Mouse (Mus musculus): ENCODE measurements around the gene Ogfrl1.

Gene Ogfrl1

GRCm38 (mm10) chr1:23352895-23353294 is 44.7 kb downstream of the Ogfrl1 start:
- no peak for DNase-seq (ENCODE audit: low spot score in 2 of 2)

DNA sequence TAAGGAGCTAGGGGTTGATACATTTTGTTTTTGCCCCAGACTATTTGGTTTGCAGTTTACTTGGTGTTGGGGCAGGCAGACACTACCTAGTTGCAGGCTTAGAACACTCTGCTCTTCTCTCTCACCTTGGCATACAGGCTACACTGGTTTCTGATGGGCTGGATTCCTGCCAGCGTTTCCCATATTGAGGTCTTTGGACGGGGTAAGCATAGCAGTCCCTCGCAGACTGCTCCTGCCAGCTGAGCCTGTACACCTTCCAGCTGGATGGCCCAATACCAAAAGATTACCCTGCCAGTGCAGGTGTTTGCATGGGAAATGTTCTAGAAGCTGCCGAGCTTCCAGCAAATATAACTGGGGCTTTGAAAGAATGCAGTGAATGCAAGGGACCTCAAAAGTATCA is 45.8 kb downstream of the Ogfrl1 start:
- no peak for DNase-seq (ENCODE audit: low spot score in 2 of 2)

- no peak for DNase-seq (ENCODE audit: low spot score in 2 of 2)
These were observed 51.9 kb downstream of the Ogfrl1 start for GRCm38 (mm10) chr1:23345633-23346032.

DNA sequence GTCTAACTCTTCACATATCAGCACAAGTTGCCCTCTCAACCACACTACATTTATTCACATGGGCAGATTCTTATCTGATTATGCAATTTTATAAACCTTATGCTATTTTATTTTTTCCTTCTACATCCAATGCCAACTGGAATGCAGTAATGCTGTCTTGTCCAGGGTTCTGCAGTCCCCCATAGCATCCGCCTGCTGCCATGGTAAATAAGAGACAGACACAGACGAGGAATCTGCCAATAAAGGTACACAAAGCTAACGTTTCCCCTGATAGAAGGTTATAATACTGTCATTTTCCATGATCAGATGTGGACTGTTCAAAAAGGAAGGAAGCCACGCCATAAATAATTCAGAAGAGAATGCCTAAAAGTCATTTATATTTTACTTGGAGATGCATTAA is 54.7 kb downstream of the Ogfrl1 start:
- DNase-seq (ENCODE audit: low spot score in 2 of 2), result no peak

DNA sequence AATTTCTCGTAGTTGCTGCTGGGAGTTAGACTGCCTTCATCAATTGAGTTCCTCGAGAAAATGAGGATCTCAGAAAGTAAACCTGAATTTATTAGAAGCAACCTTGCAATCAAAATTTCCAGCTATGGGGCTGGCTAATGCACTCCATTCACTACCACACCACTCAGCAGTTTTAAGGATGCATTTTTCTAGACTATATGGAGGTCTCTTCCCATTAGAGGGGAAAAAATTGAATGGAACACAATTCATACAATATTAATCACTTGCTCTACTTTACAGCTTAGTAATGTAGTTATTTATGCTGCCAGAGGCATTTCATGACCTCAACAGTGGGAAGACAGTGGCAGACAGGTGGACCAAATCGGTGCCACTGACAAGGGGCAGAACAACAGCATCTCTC is 55.3 kb downstream of the Ogfrl1 start:
- DNase-seq (ENCODE audit: low spot score in 2 of 2), result no peak

DNA sequence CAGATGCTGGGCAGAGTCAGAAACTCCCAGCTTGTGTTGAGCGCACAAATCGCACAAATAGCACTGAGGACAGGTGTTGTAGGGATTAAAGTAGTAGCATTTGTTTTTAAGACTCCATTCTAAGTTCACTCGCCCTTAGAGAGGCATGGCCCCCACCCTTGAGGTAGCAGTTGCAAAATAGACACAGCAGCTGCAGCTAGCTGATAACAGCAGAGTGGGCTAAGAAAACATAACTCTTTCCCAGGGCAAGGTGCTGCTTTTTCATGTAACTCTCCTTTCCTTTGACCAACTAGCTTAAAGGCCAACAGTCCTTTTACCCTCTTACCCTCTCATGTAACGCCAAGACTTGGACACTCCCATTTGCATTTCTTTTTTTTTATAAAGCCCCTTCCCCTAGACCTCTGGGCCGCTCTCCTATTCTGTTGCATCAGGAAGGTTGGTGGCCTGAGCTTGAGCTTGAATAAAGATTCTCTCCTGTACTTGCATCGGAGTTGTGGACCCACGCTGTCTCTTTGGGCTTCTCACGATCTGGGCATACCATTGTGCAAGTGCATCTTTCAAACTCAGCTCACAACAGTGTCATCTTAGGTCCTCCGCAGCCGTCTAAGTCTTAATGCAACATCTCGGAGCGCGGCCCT is 61.7 kb downstream of the Ogfrl1 start:
- DNase-seq (ENCODE audit: low spot score in 2 of 2), result no peak

DNA sequence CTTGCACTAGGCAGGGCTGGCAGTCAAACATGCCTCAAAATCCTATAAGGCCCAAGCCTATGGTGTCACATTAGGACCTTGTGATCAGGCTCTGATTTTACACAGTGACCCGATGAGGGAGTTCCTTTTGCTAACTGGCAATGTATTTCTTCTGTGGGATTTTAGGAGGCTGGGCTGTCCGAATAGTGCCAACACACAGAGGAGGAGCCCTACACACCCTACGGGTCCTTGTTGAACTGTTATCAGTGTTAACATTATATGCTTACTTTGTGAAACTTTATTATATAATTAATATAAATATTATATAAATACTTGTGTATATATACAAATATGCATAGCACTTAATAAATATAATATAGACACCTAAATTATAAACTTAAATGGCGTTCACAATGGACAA is 62.5 kb downstream of the Ogfrl1 start:
- no peak for DNase-seq (ENCODE audit: low spot score in 2 of 2)

DNA sequence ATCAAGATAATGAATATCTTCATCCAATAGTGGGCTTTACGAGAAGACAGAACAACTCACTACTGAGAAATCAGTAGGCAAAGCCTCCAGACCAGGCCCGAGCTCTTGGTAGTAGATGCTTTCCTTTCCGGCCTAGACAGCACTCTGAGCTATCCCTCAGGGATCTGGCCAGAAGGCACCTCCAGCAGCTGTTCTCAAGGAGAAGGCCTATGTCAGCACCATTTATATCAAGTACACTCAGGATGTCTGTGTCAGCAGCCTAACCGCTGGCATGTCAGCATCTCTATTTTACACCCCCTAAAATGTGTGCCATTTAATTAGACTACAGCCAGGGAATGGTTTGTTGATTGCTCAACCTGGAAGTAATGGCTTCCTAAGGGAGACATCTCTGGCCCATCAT is 65.4 kb downstream of the Ogfrl1 start:
- DNase-seq (ENCODE audit: low spot score in 2 of 2), result no peak

DNA sequence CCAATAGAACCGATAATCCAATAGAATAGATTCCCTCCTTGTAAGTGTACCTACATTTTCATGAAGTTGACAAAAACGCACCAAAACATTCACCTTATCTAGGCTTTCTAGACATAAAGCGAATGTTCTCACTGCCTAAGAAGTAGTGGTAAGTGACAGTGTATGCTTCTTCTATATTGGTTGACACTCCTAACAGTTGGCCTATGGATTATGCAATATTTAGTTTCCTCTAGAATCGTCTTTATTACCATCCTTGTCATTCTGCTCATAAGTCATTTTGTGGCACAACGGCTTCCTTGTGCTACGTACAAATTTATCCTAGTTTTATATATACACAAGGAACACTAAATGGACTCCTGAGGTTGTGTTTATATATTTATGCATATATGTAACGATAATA is 72.4 kb downstream of the Ogfrl1 start:
- DNase-seq (ENCODE audit: low spot score in 2 of 2), result no peak

DNA sequence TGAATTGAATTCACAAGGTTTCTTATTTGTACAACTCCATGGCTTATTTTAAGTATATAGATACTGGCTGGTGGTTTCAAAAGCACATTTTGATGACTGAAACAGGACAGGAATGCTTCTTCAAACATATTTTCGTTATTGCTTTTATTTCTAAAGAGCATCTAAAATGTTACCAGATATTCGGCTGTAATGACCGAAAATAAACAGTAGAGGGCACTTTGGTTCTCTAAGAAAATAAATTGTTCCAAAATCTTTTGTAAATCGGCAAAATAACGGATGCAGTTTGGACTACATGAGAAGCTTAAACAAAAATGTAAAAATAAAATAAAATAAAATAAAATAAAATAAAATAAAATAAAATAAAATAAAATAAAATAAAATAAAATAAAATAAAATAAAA is 73.3 kb downstream of the Ogfrl1 start:
- peak in 1 of 2 experiments; percentile 24 for DNase-seq (ENCODE audit: low spot score in 2 of 2)

DNA sequence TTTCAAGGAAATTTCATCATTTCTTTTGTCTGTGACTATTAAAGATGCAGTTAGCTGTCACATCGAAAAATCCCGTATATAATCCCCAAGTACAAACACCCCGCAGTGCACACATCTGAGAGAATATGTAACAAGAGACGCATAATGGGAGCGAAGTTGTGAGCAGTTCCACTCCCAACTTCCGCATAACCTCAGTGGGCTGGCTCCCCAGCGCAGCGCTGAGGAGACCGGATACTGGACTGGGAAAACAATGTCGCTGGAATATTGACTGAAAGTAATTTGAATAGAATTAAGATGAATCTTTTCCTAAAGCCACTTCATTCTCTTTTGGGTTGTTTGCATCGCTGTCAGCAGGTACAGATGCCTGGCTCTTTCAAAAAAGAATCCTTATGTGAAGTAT is 74.3 kb downstream of the Ogfrl1 start:
- DNase-seq (ENCODE audit: low spot score in 2 of 2), result no peak

GRCm38 (mm10) chr1:23322208-23322607 is 75.4 kb downstream of the Ogfrl1 start:
- DNase-seq (ENCODE audit: low spot score in 2 of 2), result no peak

DNA sequence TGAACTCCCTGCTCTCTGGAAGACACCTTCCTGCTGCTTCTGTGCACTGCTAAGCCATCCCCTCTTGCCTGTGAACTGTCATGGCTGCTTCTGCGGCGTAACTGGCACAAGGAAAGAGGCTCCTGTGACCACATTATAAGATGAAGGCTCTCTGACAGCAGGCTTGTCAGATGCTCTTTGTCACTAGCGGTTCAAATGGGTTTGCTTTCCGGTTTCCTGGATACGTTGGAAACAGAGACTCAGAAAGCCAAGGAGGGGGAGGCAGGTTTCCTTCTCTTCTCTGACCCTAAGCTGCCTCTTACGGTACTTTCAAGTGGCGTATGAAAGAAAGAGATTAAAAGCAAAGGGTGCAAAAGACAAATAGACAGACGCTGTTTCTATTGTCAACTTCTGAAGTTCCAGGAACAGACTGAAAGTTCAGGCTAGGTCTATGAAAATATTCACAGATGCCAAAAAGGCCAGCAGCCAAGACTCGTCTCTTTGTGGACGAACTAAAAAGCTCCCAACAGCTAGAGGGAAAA is 76.2 kb downstream of the Ogfrl1 start:
- DNase-seq (ENCODE audit: low spot score in 2 of 2), result no peak

- no peak for DNase-seq (ENCODE audit: low spot score in 2 of 2)
These were observed 76.9 kb downstream of the Ogfrl1 start for GRCm38 (mm10) chr1:23320591-23321195.

All from right cerebral cortex, adult 2 months (tissue).